Mouse (Mus musculus): ENCODE data around the gene Ndufa6.

DNA sequence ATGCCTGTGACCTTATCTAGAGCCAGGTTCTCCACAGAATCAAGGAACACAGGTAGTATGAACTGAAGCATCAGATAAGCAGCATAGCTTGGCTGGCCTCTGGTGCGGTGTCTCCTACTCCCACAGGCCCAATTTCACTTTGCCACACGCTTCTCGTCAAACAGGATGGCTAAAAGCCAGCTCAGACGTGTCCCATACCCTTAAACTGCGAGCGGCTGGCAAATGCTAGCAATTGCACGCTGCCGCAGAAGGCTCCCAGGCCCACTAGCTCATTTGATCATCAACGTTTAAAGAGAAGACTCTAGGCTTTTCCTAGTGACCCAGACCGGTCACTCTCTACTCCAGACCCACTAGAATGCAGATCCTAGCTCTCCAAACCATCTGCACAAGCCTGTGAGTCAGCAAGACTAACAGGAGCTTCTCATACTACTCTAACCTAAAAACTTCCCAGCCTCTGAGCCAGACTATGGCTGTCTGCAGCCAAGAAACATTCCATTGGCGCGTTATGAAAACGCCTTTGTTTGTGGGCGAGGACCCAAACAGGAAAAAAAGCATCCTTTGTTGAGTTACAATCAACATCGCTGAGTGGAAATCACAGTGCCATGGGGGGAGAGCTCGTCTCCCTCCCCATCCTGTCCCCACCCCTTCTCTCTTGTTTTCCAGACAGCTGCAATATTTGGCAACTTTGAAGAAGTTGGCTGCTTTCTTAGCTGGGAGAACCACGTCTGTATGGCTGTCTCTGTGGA lies 22.4 kb upstream of the Ndufa6 start:
- TF ChIP-seq POLR2A (IDR thresholded peaks at IDR 0.05; ENCODE audit: extremely low read depth, insufficient read depth, low read length): no peak
- TF ChIP-seq CTCF (IDR thresholded peaks at IDR 0.05; ENCODE audit: extremely low read depth, insufficient read depth, low read length): no peak

Data from cortical plate, adult 2 months (tissue).